Mouse (Mus musculus): ENCODE measurements around the gene Sh3bp5. TPM values are rescaled to one million over a fixed set of nuclear protein-coding genes. Genes with fewer than 3 reads are reported as not detected.
A peak's percentile ranks its signal among the peaks of the same experiment; 100 is the strongest.

Gene Sh3bp5
- polyA plus RNA-seq, 1 experiment from 2014 or later, result 17.3 TPM

DNA sequence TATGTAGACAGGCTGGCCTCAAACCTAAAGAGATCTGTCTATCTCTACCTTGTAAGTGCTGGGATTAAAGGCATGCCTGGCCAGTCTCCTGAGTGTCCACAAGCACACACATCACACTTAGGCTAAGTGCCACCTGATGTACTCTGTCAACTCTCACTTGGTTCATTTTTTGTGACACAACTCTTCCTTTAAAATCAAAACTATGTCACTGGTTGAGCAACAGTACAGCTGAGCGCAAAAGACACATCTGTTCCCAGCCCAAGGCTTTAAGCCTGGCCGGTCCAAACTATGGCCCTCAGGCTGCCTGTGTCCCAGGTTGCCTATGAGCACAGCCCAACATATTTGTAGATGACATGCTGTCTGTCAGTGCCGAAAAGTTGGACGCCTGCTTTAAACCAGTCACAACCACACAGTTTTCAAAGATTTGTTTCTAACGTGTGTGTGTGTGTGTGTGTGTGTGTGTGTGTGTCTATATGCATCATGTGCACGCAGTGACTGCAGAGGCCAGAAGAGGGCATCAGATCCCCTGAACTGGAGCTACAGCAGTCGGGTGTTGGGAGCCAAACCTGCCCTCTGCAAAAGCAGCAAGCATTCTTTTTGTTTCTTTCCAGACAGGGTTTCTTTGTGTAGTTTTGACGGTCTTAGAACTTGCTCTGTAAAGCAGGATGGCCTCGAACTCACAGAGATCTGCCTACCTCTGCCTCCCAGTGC is 40.9 kb downstream of the Sh3bp5 start:
- Histone ChIP-seq H3K27me3 (ENCODE audit: low read depth, poor library complexity, severe bottlenecking) (no peaks in the 10 kb centered on the region), H3K4me3 (no peak overlapping the region), H3K4me1 (no peaks in the 10 kb centered on the region; the same call in 1 of the 2 replicates), H3K9me3 (replicated peaks) (0 out of 2 replicates have a peak, but pooled peaks cover 6% of the 10 kb centered on the region), H3K36me3 (peaks cover 4% of the 10 kb centered on the region; the same call in 1 of the 2 replicates), H3K27ac (replicated peaks) (no peak overlapping the region)
- no peak for DNase-seq (ENCODE audit: low spot score)
- 93% methylated on average over 9 of the region's 9 CpGs for WGBS

- H3K4me3 ChIP-seq, result no peak overlapping the region
- 0 out of 2 replicates have a peak, but pooled peaks cover 6% of the 10 kb centered on the region for H3K9me3 ChIP-seq (replicated peaks)
- no peaks in the 10 kb centered on the region for H3K27me3 ChIP-seq (ENCODE audit: low read depth, poor library complexity, severe bottlenecking)
- H3K27ac ChIP-seq (replicated peaks), result no peak overlapping the region
- DNase-seq (ENCODE audit: low spot score), result no peak
- peaks cover 2% of the 10 kb centered on the region; the same call in 1 of the 2 replicates for H3K4me1 ChIP-seq
- H3K36me3 ChIP-seq, result peaks cover 4% of the 10 kb centered on the region; the same call in 1 of the 2 replicates
- 89% methylated on average over 7 of the region's 7 CpGs for WGBS
These were observed 41.8 kb downstream of the Sh3bp5 start for GRCm38 (mm10) chr14:31393936-31394630.

DNA sequence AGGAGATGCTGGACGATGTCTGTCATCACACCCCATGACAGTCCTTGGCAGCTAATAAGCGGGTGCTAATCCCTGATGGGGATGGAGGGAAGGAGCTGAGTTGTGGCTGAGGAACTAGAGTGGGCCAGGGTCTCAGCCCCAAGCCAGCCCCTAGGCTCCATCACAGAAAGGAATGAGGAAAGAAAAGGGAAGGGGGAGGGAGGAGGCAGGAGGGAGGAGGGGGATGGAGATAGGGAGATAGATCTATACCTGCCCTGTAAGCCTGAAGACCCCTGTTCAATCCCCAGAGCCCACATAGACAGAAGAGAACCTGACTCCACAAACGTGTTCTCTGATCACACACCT is 42.4 kb downstream of the Sh3bp5 start:
- DNase-seq (ENCODE audit: low spot score), result no peak
- 85% methylated on average over 3 of the region's 3 CpGs for WGBS
- no peak overlapping the region for H3K27ac ChIP-seq (replicated peaks)
- H3K4me3 ChIP-seq, result no peak overlapping the region
- H3K9me3 ChIP-seq (replicated peaks), result 0 out of 2 replicates have a peak, but pooled peaks cover 6% of the 10 kb centered on the region
- no peaks in the 10 kb centered on the region for H3K27me3 ChIP-seq (ENCODE audit: low read depth, poor library complexity, severe bottlenecking)
- peaks cover 4% of the 10 kb centered on the region; the same call in 1 of the 2 replicates for H3K36me3 ChIP-seq
- H3K4me1 ChIP-seq, result peaks cover 2% of the 10 kb centered on the region; the same call in 1 of the 2 replicates

DNA sequence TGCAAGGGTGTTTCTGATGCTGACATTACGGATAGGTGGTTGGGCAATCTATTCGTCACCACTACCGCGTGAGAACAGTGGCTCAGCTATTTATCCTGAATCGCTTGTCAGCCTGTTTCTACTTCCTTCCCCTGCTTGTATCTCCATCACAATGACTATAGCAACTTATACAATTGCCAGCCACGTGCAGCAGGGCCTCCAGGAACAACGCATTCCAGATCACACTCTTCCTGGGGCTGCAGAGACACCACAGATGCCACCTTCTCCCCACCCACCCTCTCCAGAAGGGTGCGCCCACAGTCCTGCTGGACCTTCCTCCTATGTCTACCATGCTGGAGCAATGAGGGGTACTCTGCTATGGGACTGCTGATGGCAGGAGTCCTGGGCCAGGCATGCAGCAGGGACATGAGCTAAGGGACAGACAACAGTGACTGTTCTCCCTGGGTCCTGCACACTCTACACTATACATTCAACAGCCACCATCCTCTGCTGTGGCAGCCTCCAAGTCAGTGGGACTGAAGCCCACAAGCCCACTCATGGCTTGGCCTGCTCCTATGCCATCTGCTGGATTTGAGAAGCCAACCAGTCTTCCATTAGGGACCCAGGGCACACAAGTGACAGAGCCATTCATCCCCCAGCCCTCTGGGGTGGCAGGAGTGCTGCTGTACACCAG is 42.9 kb downstream of the Sh3bp5 start:
- H3K4me1 ChIP-seq, result peaks cover 2% of the 10 kb centered on the region; the same call in 1 of the 2 replicates
- H3K9me3 ChIP-seq (replicated peaks), result 0 out of 2 replicates have a peak, but pooled peaks cover 6% of the 10 kb centered on the region
- peaks cover 4% of the 10 kb centered on the region; the same call in 1 of the 2 replicates for H3K36me3 ChIP-seq
- WGBS, result 82% methylated on average over 8 of the region's 8 CpGs
- DNase-seq (ENCODE audit: low spot score), result no peak
- no peak overlapping the region for H3K4me3 ChIP-seq
- H3K27me3 ChIP-seq (ENCODE audit: low read depth, poor library complexity, severe bottlenecking), result no peaks in the 10 kb centered on the region
- H3K27ac ChIP-seq (replicated peaks), result no peak overlapping the region

DNA sequence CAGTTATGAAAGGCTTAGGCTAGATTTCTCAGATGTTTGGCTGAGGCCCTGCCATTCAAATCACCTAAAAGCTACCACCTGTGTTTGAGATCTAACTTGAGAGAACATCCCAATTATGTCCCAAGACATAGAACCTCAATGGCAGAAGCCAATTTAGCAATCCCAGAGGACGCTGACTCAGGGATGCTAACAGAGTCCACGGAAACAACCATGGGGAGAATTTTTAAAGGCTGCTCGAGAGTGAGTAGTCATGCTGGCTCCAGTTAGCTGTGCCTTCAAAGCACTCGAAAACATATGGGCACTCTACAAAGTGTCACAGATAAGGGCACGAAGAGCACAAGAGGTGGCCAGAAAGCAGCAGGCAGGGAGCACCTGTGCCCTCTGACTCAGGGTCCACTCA is 43.6 kb downstream of the Sh3bp5 start:
- Histone ChIP-seq H3K9me3 (replicated peaks) (0 out of 2 replicates have a peak, but pooled peaks cover 6% of the 10 kb centered on the region), H3K27me3 (ENCODE audit: low read depth, poor library complexity, severe bottlenecking) (no peaks in the 10 kb centered on the region), H3K36me3 (peaks cover 4% of the 10 kb centered on the region; the same call in 1 of the 2 replicates), H3K4me1 (peaks cover 6% of the 10 kb centered on the region; the same call in 1 of the 2 replicates), H3K4me3 (no peak overlapping the region), H3K27ac (replicated peaks) (no peak overlapping the region)
- 88% methylated on average over 5 of the region's 5 CpGs for WGBS
- no peak for DNase-seq (ENCODE audit: low spot score)

GRCm38 (mm10) chr14:31389421-31390147 is 46.3 kb downstream of the Sh3bp5 start:
- Histone ChIP-seq H3K27me3 (ENCODE audit: low read depth, poor library complexity, severe bottlenecking) (no peaks in the 10 kb centered on the region), H3K27ac (replicated peaks) (no peak overlapping the region), H3K4me3 (no peak overlapping the region), H3K36me3 (no peaks in the 10 kb centered on the region), H3K4me1 (peaks cover 13% of the 10 kb centered on the region; the same call in 1 of the 2 replicates), H3K9me3 (replicated peaks) (no peaks in the 10 kb centered on the region)
- WGBS, result 90% methylated on average over 8 of the region's 8 CpGs
- DNase-seq (ENCODE audit: low spot score), result no peak

DNA sequence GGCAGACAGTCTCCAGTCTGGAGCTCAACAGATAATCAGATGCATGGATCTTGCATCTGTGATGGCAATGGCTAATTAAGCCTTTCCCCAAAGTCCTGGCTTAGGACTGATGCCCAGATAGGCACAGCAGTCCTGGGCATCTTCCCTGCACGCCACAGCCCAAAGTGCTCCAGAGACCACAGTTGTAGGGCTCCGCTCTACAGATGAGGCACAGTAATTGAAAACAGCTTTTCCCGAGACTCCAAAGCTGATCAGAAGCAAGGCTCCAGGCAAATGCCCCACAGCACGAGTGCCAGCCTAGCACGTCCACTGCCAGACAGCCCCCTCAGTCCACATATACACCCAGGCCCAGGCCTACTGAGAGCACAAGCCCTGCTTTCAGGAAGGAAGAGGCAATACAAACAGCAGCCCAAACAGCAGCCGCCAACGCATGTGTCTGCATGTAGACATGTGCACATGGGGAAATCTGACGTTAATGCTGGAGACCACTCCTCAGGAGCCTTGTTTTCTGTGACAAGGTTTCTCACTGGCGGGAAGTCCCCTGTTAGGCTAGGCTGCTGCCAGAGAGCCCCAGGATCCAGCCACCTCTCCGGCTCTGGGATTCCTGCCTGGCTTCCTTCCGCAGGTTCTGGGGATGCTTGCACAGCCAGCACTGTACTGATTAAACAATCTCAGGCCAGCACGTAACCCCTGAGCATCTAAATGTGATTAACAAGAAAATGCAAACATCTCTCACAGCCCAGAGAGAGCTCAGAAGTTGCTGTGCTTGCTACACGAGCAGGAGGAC is 47.6 kb downstream of the Sh3bp5 start:
- Histone ChIP-seq H3K27me3 (ENCODE audit: low read depth, poor library complexity, severe bottlenecking) (no peaks in the 10 kb centered on the region), H3K9me3 (replicated peaks) (no peaks in the 10 kb centered on the region), H3K4me3 (no peak overlapping the region), H3K27ac (replicated peaks) (peak overlapping the region; percentile 46; the same call in 1 of the 2 replicates), H3K36me3 (0 out of 2 replicates have a peak, but pooled peaks cover 1% of the 10 kb centered on the region), H3K4me1 (peaks cover 18% of the 10 kb centered on the region)
- no peak for DNase-seq (ENCODE audit: low spot score)
- 76% methylated on average over 13 of the region's 13 CpGs for WGBS

- Histone ChIP-seq H3K27ac (replicated peaks) (no peak overlapping the region), H3K4me3 (no peak overlapping the region), H3K36me3 (0 out of 2 replicates have a peak, but pooled peaks cover 6% of the 10 kb centered on the region), H3K27me3 (ENCODE audit: low read depth, poor library complexity, severe bottlenecking) (no peaks in the 10 kb centered on the region), H3K9me3 (replicated peaks) (no peaks in the 10 kb centered on the region), H3K4me1 (peaks cover 19% of the 10 kb centered on the region)
- no peak for DNase-seq (ENCODE audit: low spot score)
- 81% methylated on average over 11 of the region's 11 CpGs for WGBS
These were observed 48.4 kb downstream of the Sh3bp5 start for GRCm38 (mm10) chr14:31387301-31387981.

DNA sequence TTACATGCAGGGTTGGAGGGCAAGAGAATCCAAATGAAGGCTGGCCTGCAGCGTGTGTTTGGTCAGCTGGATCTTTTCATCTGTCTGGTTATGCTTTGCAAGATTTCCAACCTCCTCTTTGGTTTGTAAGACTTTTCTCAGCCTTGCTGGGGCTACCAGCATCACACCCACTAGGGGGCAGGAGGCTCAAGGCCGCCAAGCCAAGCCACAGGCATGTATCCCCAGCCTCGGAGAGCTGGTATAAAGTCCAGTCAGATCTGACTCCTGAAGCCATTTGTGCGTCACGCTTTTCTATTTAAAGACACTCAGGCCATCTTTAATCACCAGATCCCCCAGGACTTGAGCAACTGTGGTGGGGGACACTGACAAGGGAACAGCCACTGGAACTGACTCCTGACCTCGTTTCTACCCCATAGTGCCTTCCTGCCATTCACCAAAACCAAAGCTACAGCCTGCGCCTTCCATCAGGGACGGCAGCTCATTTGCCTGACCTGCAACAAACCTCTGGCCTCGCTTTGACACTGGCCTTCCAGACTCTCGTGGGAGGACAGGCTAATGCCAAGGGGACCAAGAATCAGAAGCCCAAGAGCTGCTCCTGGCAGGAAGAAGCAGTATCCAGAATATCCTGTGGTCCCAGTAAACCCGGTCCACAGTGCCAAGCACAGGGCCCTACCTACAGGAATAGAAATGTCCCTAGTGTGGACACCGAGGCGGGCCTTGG is 49.7 kb downstream of the Sh3bp5 start:
- WGBS, result 59% methylated on average over 13 of the region's 13 CpGs
- no peaks in the 10 kb centered on the region for H3K27me3 ChIP-seq (ENCODE audit: low read depth, poor library complexity, severe bottlenecking)
- H3K4me1 ChIP-seq, result peaks cover 19% of the 10 kb centered on the region
- peak; percentile 63 for DNase-seq (ENCODE audit: low spot score)
- no peak overlapping the region for H3K4me3 ChIP-seq
- H3K36me3 ChIP-seq, result 0 out of 2 replicates have a peak, but pooled peaks cover 8% of the 10 kb centered on the region
- H3K9me3 ChIP-seq (replicated peaks), result no peaks in the 10 kb centered on the region
- H3K27ac ChIP-seq (replicated peaks), result no peak overlapping the region

DNA sequence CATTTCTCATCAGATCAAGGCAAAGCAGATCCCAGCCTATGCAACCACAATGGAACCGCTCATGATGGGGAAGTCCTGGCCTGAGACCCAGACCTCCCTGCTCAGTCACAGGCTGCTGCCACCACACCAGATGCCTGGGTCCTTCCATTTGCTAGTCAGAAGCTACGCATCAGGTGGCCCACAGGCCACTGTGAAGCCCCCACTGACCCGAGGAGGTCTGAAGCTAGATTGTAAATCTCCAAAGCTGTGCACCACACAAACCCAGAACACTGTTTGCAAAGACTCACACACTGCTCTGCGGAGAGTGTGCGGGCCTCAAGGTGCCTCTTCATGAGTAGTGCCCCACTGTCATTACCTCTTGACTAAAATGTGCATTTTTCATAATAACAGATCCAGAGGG is 50.5 kb downstream of the Sh3bp5 start:
- no peak for DNase-seq (ENCODE audit: low spot score)
- no peak overlapping the region for H3K27ac ChIP-seq (replicated peaks)

More for the DNA sequence above, 50.5 kb downstream of the Sh3bp5 start:
- 0 out of 2 replicates have a peak, but pooled peaks cover 8% of the 10 kb centered on the region for H3K36me3 ChIP-seq
- H3K4me1 ChIP-seq, result peaks cover 19% of the 10 kb centered on the region
- no peaks in the 10 kb centered on the region for H3K27me3 ChIP-seq (ENCODE audit: low read depth, poor library complexity, severe bottlenecking)
- 95% methylated on average over 5 of the region's 5 CpGs for WGBS
- no peaks in the 10 kb centered on the region for H3K9me3 ChIP-seq (replicated peaks)
- H3K4me3 ChIP-seq, result no peak overlapping the region
